Mouse (Mus musculus): ENCODE measurements at regions not wholly inside any gene's neighbourhood (a gene's known extent, or its start where the extent isn't known, plus 50 kb on each side); places are given as distances from the start of the nearest gene placed in this dataset.
A peak's percentile ranks its signal among the peaks of the same experiment; 100 is the strongest.

- no peak for DNase-seq (ENCODE audit: low spot score)
These were observed 95.5 kb upstream of the Mvb12b start for GRCm38 (mm10) chr2:33983112-33983748.

GRCm38 (mm10) chr2:33981936-33982335 lies 94.2 kb upstream of the Mvb12b start:
- no peak for DNase-seq (ENCODE audit: low spot score)

- DNase-seq (ENCODE audit: low spot score), result no peak
These were observed 93.6 kb upstream of the Mvb12b start for GRCm38 (mm10) chr2:33981321-33981720.

GRCm38 (mm10) chr2:33980884-33981283 lies 93.1 kb upstream of the Mvb12b start:
- no peak for DNase-seq (ENCODE audit: low spot score)

GRCm38 (mm10) chr2:33979276-33979675 lies 91.5 kb upstream of the Mvb12b start:
- no peak for DNase-seq (ENCODE audit: low spot score)

GRCm38 (mm10) chr2:33978550-33978949 lies 90.8 kb upstream of the Mvb12b start:
- DNase-seq (ENCODE audit: low spot score), result no peak

GRCm38 (mm10) chr2:33977576-33978352 lies 90.0 kb upstream of the Mvb12b start:
- DNase-seq (ENCODE audit: low spot score), result no peak

GRCm38 (mm10) chr2:33977151-33977550 lies 89.4 kb upstream of the Mvb12b start:
- DNase-seq (ENCODE audit: low spot score), result no peak

GRCm38 (mm10) chr2:33976183-33976582 lies 88.4 kb upstream of the Mvb12b start:
- no peak for DNase-seq (ENCODE audit: low spot score)

- DNase-seq (ENCODE audit: low spot score), result peak; percentile 13
These were observed 87.8 kb upstream of the Mvb12b start for GRCm38 (mm10) chr2:33975423-33976127.

GRCm38 (mm10) chr2:33974737-33975422 lies 87.1 kb upstream of the Mvb12b start:
- DNase-seq (ENCODE audit: low spot score), result no peak

- no peak for DNase-seq (ENCODE audit: low spot score)
These were observed 86.3 kb upstream of the Mvb12b start for GRCm38 (mm10) chr2:33974031-33974430.

- peak; percentile 68 for DNase-seq (ENCODE audit: low spot score)
These were observed 85.6 kb upstream of the Mvb12b start for GRCm38 (mm10) chr2:33973213-33973834.

- DNase-seq (ENCODE audit: low spot score), result no peak
These were observed 79.3 kb upstream of the Mvb12b start for GRCm38 (mm10) chr2:33966984-33967421.

- no peak for DNase-seq (ENCODE audit: low spot score)
These were observed 78.7 kb upstream of the Mvb12b start for GRCm38 (mm10) chr2:33966389-33966983.

GRCm38 (mm10) chr2:33964096-33964495 lies 76.3 kb upstream of the Mvb12b start:
- DNase-seq (ENCODE audit: low spot score), result no peak

GRCm38 (mm10) chr2:33962355-33963037 lies 74.8 kb upstream of the Mvb12b start:
- no peak for DNase-seq (ENCODE audit: low spot score)

GRCm38 (mm10) chr2:33961566-33961965 lies 73.8 kb upstream of the Mvb12b start:
- DNase-seq (ENCODE audit: low spot score), result no peak

GRCm38 (mm10) chr2:33957754-33958153 lies 70.0 kb upstream of the Mvb12b start:
- no peak for DNase-seq (ENCODE audit: low spot score)

GRCm38 (mm10) chr2:33944301-33944700 lies 56.6 kb upstream of the Mvb12b start:
- DNase-seq (ENCODE audit: low spot score), result no peak

GRCm38 (mm10) chr2:33942085-33942484 lies 54.3 kb upstream of the Mvb12b start:
- DNase-seq (ENCODE audit: low spot score), result no peak
